Mouse (Mus musculus): ENCODE data around the gene Rcor2.

Gene Rcor2

DNA sequence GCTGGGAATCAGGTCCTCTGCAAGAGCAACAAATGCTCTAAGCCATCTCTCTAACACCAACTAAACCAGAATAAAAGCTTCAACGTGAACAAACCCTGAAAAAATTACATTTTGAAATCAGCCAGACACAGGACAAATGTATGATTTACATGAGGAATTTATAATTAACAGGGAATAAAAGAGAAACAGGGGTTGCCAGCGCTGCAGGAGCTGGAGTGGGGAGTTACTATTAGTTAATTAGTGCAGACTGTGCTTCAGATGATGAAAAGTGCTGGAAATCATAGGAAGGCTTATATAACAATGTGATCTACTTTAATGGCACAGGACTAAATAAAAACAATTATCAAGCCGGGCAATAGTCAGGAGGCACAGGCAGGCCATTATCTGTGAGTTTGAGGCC is 54.3 kb downstream of the Rcor2 start:
- no peak for DNase-seq (ENCODE audit: low read depth)

All from c-Kit-positive CD71-positive TER-119-negative erythroid progenitor cells, embryonic 14.5 days (primary cell).